Mouse (Mus musculus) hindbrain, embryonic 12.5 days (tissue): ENCODE results near the gene Oxsr1. TPM values are rescaled to one million over a fixed set of nuclear protein-coding genes. Genes with fewer than 3 reads are reported as not detected.
A peak's percentile ranks its signal among the peaks of the same experiment; 100 is the strongest.
"Not testable (repeated sequence)": the region's sequence is repeated elsewhere in the genome, so short reads cannot be mapped to it uniquely, and the experiment has no call there.

Experiments used
- ATAC-seq: fragments of 200-750 bp; cut with Nextera tagmentation; 2 replicates; pipeline ENCODE4 v1.8.0; 2017; ENCODE audit warnings: moderate TSS enrichment; ENCODE audit not compliant: low FRiP score
- H3K27ac ChIP-seq: fragments of 300-500 bp; sonication (generic); 2 replicates; pipeline ENCODE4 v1.5.1; 2016; ENCODE audit warnings: mild to moderate bottlenecking
- H3K27me3 ChIP-seq: fragments of 300-500 bp; sonication (generic); 2 replicates; pipeline ENCODE4 v1.6.1; 2016; ENCODE audit warnings: mild to moderate bottlenecking
- H3K36me3 ChIP-seq: fragments of 300-500 bp; sonication (generic); 2 replicates; pipeline ENCODE4 v1.6.1; 2016; ENCODE audit warnings: mild to moderate bottlenecking
- H3K4me1 ChIP-seq: fragments of 300-500 bp; sonication (generic); 2 replicates; pipeline ENCODE4 v1.6.1; 2016
- H3K4me2 ChIP-seq: fragments of 300-500 bp; sonication (generic); replicated peaks from 2 replicates; pipeline ENCODE4 v1.6.1; 2016; ENCODE audit warnings: mild to moderate bottlenecking
- H3K4me3 ChIP-seq: fragments of 300-500 bp; sonication (generic); 2 replicates; pipeline ENCODE4 v1.5.1; 2016; ENCODE audit warnings: mild to moderate bottlenecking
- H3K9ac ChIP-seq: fragments of 300-500 bp; sonication (generic); 2 replicates; pipeline ENCODE4 v1.6.1; 2016; ENCODE audit warnings: mild to moderate bottlenecking, moderate library complexity
- H3K9me3 ChIP-seq: fragments of 300-500 bp; sonication (generic); replicated peaks from 2 replicates; pipeline ENCODE4 v1.6.1; 2016; ENCODE audit warnings: mild to moderate bottlenecking
- WGBS: fragments of 180-500 bp; shearing (Covaris S2); methylation state at CpG from one replicate; pipeline ENCODE4 v1.1.7; 2016; 5-methylcytosine and 5-hydroxymethylcytosine counted together
- polyA plus RNA-seq: library from polyadenylated mRNA; unstranded; fragments of >200 nt; fragmentation: Nextera tagmentation; extraction: Ambion mirVana; gene quantifications from 2 replicates; pipeline ENCODE4 v1.2.1, GENCODE M21; 2016

Gene Oxsr1
- polyA plus RNA-seq, 1 experiment from 2014 or later = 19.6 TPM

- H3K4me1 ChIP-seq = no peaks in the 10 kb centered on the region
- WGBS = 93% methylated on average over 3 of the region's 3 CpGs
- 0 out of 2 replicates have a peak, but pooled peaks cover 9% of the 10 kb centered on the region for H3K36me3 ChIP-seq
- no peak overlapping the region for H3K4me3 ChIP-seq
- H3K9me3 ChIP-seq = no peaks in the 10 kb centered on the region
- ATAC-seq = no peak
- H3K9ac ChIP-seq = no peak overlapping the region
- no peaks in the 10 kb centered on the region for H3K27me3 ChIP-seq
- H3K4me2 ChIP-seq = no peak overlapping the region
- no peak overlapping the region for H3K27ac ChIP-seq
Observed at GRCm38 (mm10) chr9:119298563-119298962, 23.7 kb downstream of the Oxsr1 start.

- H3K4me2 ChIP-seq = no peak overlapping the region
Observed at GRCm38 (mm10) chr9:119297696-119298095, 24.5 kb downstream of the Oxsr1 start.

GRCm38 (mm10) chr9:119290791-119291190 is 31.4 kb downstream of the Oxsr1 start:
- Histone ChIP-seq H3K4me1 (no peaks in the 10 kb centered on the region), H3K27me3 (no peaks in the 10 kb centered on the region), H3K36me3 (peaks cover 7% of the 10 kb centered on the region; the same call in 1 of the 2 replicates), H3K4me3 (no peak overlapping the region), H3K9me3 (no peaks in the 10 kb centered on the region), H3K9ac (no peak overlapping the region), H3K27ac (no peak overlapping the region), H3K4me2 (no peak overlapping the region)
- WGBS = 84% methylated on average over 3 of the region's 3 CpGs
- no peak for ATAC-seq

More at GRCm38 (mm10) chr9:119297696-119298095, 24.5 kb downstream of the Oxsr1 start:
- Histone ChIP-seq H3K27me3 (no peaks in the 10 kb centered on the region), H3K9me3 (no peaks in the 10 kb centered on the region), H3K27ac (no peak overlapping the region), H3K36me3 (0 out of 2 replicates have a peak, but pooled peaks cover 9% of the 10 kb centered on the region), H3K9ac (no peak overlapping the region), H3K4me3 (no peak overlapping the region), H3K4me1 (no peaks in the 10 kb centered on the region)
- 85% methylated on average over 6 of the region's 6 CpGs for WGBS
- no peak for ATAC-seq

- Histone ChIP-seq H3K4me1 (no peaks in the 10 kb centered on the region), H3K27me3 (no peaks in the 10 kb centered on the region), H3K9me3 (no peaks in the 10 kb centered on the region), H3K4me3 (no peak overlapping the region), H3K4me2 (no peak overlapping the region), H3K36me3 (peaks cover 24% of the 10 kb centered on the region), H3K27ac (no peak overlapping the region), H3K9ac (no peak overlapping the region)
- WGBS = 84% methylated on average over 5 of the region's 5 CpGs
- ATAC-seq = no peak
Observed at GRCm38 (mm10) chr9:119280894-119281682, 41.1 kb downstream of the Oxsr1 start.

GRCm38 (mm10) chr9:119278031-119278430 is 44.2 kb downstream of the Oxsr1 start:
- no peak overlapping the region for H3K4me2 ChIP-seq
- WGBS = 96% methylated on average over 5 of the region's 5 CpGs
- H3K4me3 ChIP-seq = no peak overlapping the region
- H3K9me3 ChIP-seq = no peaks in the 10 kb centered on the region
- H3K27me3 ChIP-seq = no peaks in the 10 kb centered on the region
- H3K27ac ChIP-seq = no peak overlapping the region
- no peak for ATAC-seq
- H3K4me1 ChIP-seq = no peaks in the 10 kb centered on the region
- H3K36me3 ChIP-seq = peaks cover 17% of the 10 kb centered on the region
- H3K9ac ChIP-seq = no peak overlapping the region

- no peak for ATAC-seq
- Histone ChIP-seq H3K4me3 (no peak overlapping the region), H3K27me3 (no peaks in the 10 kb centered on the region), H3K9me3 (no peaks in the 10 kb centered on the region), H3K9ac (no peak overlapping the region), H3K27ac (0 out of 2 replicates have a peak overlapping the region, but pooled peaks have one; percentile 17), H3K4me1 (no peaks in the 10 kb centered on the region), H3K4me2 (no peak overlapping the region), H3K36me3 (peaks cover 12% of the 10 kb centered on the region; the same call in 1 of the 2 replicates)
- WGBS = 83% methylated on average over 7 of the region's 7 CpGs
Observed at GRCm38 (mm10) chr9:119276321-119276720, 45.9 kb downstream of the Oxsr1 start.

- not testable (repeated sequence) for H3K9ac ChIP-seq, H3K27ac ChIP-seq, ATAC-seq, H3K36me3 ChIP-seq, H3K27me3 ChIP-seq, H3K9me3 ChIP-seq, H3K4me2 ChIP-seq, H3K4me3 ChIP-seq, H3K4me1 ChIP-seq
- 97% methylated on average over 5 of the region's 5 CpGs for WGBS
Observed at GRCm38 (mm10) chr9:119274814-119275213, 47.4 kb downstream of the Oxsr1 start.

- H3K9ac ChIP-seq = no peak overlapping the region
- H3K27me3 ChIP-seq = no peaks in the 10 kb centered on the region
- H3K4me2 ChIP-seq = no peak overlapping the region
- H3K4me3 ChIP-seq = no peak overlapping the region
- no peak overlapping the region for H3K27ac ChIP-seq
- no peaks in the 10 kb centered on the region for H3K9me3 ChIP-seq
- no peak for ATAC-seq
- 85% methylated on average over 4 of the region's 4 CpGs for WGBS
- H3K4me1 ChIP-seq = no peaks in the 10 kb centered on the region
- H3K36me3 ChIP-seq = peaks cover 23% of the 10 kb centered on the region
Observed at GRCm38 (mm10) chr9:119271496-119271895, 50.7 kb downstream of the Oxsr1 start.

GRCm38 (mm10) chr9:119268588-119269145 is 53.6 kb downstream of the Oxsr1 start:
- WGBS = 93% methylated on average over 11 of the region's 11 CpGs
- no peaks in the 10 kb centered on the region for H3K27me3 ChIP-seq
- H3K9ac ChIP-seq = no peak overlapping the region
- H3K4me3 ChIP-seq = no peak overlapping the region
- H3K4me2 ChIP-seq = no peak overlapping the region
- ATAC-seq = no peak
- H3K4me1 ChIP-seq = no peaks in the 10 kb centered on the region
- peaks cover 35% of the 10 kb centered on the region for H3K36me3 ChIP-seq
- no peak overlapping the region for H3K27ac ChIP-seq
- H3K9me3 ChIP-seq = no peaks in the 10 kb centered on the region

- Histone ChIP-seq H3K27me3 (no peaks in the 10 kb centered on the region), H3K36me3 (peaks cover 35% of the 10 kb centered on the region)
- WGBS = 96% methylated on average over 6 of the region's 6 CpGs
Observed at GRCm38 (mm10) chr9:119268120-119268519, 54.1 kb downstream of the Oxsr1 start.

GRCm38 (mm10) chr9:119266121-119266395 is 56.2 kb downstream of the Oxsr1 start:
- H3K36me3 ChIP-seq = peaks cover 35% of the 10 kb centered on the region
- H3K4me2 ChIP-seq, ATAC-seq, H3K27ac ChIP-seq, H3K4me1 ChIP-seq, H3K9me3 ChIP-seq, H3K27me3 ChIP-seq, H3K9ac ChIP-seq, H3K4me3 ChIP-seq: not testable (repeated sequence)
- WGBS = 94% methylated on average over 5 of the region's 5 CpGs

More at GRCm38 (mm10) chr9:119268120-119268519, 54.1 kb downstream of the Oxsr1 start:
- no peak overlapping the region for H3K27ac ChIP-seq
- H3K9ac ChIP-seq = no peak overlapping the region
- ATAC-seq = no peak
- H3K4me2 ChIP-seq = no peak overlapping the region
- H3K9me3 ChIP-seq = no peaks in the 10 kb centered on the region
- H3K4me3 ChIP-seq = no peak overlapping the region
- H3K4me1 ChIP-seq = no peaks in the 10 kb centered on the region

GRCm38 (mm10) chr9:119265373-119266120 is 56.7 kb downstream of the Oxsr1 start:
- ATAC-seq = not testable (repeated sequence)
- H3K36me3 ChIP-seq = peaks cover 35% of the 10 kb centered on the region

More at GRCm38 (mm10) chr9:119265373-119266120, 56.7 kb downstream of the Oxsr1 start:
- 90% methylated on average over 1 of the region's 1 CpGs for WGBS
- not testable (repeated sequence) for H3K4me2 ChIP-seq, H3K4me3 ChIP-seq, H3K27me3 ChIP-seq, H3K9me3 ChIP-seq, H3K4me1 ChIP-seq, H3K27ac ChIP-seq, H3K9ac ChIP-seq
